Mouse (Mus musculus): ENCODE results near the gene Kdm5a.

DNA sequence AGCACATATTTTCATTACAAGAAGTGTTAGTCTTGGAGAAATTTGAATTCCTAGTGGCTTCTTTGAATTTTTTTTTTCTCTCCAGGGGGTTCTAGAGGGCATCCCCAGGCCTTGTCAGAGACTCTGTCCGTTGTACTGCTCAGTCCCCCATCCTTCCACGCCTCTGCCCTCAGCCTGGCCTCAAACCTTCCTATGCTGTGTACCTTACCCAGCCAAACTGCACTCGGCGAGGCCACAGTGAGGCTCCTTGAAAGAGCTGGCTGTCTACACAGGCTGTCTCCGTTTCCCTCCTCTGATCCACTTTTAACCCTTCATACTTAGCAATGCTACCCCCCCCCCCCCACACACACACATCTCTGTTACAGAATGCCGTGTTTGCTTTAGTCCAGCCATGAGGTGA lies 98.3 kb downstream of the Kdm5a start:
- TF ChIP-seq CTCF (IDR thresholded peaks at IDR 0.05; ENCODE audit: extremely low read depth, insufficient read depth, low read length) (no peak), POLR2A (IDR thresholded peaks at IDR 0.05; ENCODE audit: extremely low read depth, insufficient read depth, low read length) (no peak)
